Mouse (Mus musculus) brain, embryonic 14.5 days (tissue): ENCODE measurements around the gene Cilp. TPM values are rescaled to one million over a fixed set of nuclear protein-coding genes. Genes with fewer than 3 reads are reported as not detected.

Experiments
- DNase-seq: peaks from one replicate; pipeline ENCODE4 v3.0.0-alpha.2; 2011; ENCODE audit warnings: low read depth
- CTCF ChIP-seq: fragments of 200-500 bp; IDR thresholded peaks from 2 replicates; pipeline ENCODE4 v1.5.1; 2012; ENCODE audit warnings: inconsistent platforms, mild to moderate bottlenecking, moderate library complexity, borderline replicate concordance; ENCODE audit not compliant: insufficient read depth, insufficient read length; ENCODE audit errors: extremely low read depth
- POLR2A ChIP-seq: fragments of 200-500 bp; IDR thresholded peaks from 2 replicates; pipeline ENCODE4 v1.6.1; 2012; ENCODE audit warnings: mild to moderate bottlenecking, inconsistent platforms, borderline replicate concordance; ENCODE audit not compliant: poor library complexity, insufficient read depth, insufficient read length, severe bottlenecking; ENCODE audit errors: extremely low read depth
- polyA plus RNA-seq: library from polyadenylated mRNA; depleted of rRNA; stranded (reverse); fragments of >200 nt; gene quantifications from 2 replicates; pipeline ENCODE4 v1.2.3, GENCODE M21; 2012; rRNA removed

Gene Cilp
- polyA plus RNA-seq, result 0.18 and 0.31 TPM in 2 replicates

DNA sequence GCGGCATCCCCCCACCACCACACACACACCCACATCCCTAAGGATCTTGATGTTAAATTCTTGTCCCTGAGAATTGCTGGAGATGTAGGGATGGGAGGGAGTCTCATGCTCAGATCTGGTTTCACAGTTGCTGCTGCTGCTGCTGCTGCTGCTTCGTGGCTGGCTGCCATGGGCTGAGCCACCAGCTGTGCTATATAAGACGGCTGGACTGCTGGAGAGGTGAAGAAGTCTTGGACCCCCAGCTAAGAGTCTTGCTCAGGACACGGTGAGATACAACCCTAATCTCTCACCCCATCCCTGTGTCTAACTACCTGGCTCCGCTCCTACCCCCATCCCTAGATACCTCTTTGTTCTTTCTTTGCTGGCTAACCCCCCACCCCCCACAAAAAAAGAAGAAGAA is at the start of gene Cilp:
Gene Cilp, plus strand, starts transcription at position 222 of the 400 bp plus-strand sequence.
- peak; percentile 52 for DNase-seq

DNA sequence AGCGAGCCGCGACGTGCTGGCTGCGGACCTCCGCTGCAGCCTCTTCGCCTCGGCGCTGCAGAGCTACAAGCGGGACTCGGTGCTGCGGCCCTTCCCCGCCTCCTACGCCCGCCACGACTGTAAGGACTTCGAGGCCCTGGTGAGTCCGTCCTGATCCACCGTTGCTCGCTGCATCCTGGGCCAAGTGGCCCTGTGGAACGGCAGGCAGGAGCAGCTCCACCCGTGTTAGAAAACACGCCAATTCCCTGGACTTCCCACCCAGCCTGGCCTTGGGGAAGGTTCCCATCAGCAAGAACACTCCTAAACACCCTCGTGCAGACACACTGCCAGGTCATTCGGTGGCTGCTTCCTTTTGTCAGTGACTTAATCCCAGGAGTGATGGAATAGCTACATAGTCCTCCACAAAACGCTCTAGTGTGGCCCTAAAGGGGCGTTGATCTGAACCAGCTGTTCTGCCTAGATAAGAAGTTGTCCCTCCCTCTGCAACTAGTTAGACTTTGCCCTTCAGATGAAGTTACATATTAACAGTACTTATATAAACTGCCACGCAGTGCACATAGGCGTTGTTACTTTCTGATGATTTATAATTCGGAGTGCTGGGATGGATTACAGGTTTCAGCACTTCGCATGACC is 49.4 kb upstream of the Cilp start:
- TF ChIP-seq CTCF (no peak), POLR2A (no peak)
- no peak for DNase-seq

More for the DNA sequence above, at the start of gene Cilp:
- TF ChIP-seq POLR2A (no peak), CTCF (no peak)

DNA sequence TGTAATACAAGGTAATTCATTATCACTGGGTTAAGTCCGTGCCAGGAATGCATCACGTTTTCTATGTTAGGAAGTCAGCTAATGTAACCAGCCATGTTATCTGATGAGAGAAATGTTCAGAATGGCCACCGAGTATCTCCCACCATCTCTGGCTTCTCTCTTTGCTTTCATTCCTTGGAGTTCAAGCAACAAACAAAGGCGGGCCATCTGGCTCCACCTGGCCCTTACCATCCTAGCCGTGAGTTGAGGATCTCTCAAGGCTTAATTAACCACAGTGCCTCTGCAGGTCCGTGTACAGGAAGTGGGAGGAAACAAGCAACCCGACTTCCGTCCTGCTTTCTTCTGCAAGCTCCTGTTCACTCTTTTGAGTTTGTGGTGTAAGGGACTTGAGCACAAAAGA is 48.0 kb upstream of the Cilp start:
- TF ChIP-seq CTCF (no peak), POLR2A (no peak)

DNA sequence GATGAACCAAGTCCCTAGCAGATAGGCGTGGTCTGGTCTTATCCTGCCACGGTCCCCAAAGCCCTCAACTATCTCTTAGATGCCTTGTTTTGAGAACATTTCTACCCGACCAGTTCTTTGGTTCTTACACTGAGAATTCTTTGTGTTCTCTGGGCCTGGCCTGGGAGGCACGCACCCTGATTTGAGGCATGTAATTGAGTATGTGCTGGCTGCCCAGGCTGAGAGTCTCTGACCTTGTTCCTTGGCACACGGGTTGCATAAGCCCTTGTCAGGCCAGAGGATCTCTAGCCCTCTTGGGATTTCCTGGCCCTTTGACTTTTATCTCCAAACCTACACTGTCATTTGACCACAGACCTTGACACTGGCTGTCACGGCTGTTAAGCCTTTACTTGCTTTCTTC is 47.3 kb upstream of the Cilp start:
- TF ChIP-seq CTCF (no peak), POLR2A (no peak)
- DNase-seq, result no peak

More for the DNA sequence above, 48.0 kb upstream of the Cilp start:
- DNase-seq, result no peak

DNA sequence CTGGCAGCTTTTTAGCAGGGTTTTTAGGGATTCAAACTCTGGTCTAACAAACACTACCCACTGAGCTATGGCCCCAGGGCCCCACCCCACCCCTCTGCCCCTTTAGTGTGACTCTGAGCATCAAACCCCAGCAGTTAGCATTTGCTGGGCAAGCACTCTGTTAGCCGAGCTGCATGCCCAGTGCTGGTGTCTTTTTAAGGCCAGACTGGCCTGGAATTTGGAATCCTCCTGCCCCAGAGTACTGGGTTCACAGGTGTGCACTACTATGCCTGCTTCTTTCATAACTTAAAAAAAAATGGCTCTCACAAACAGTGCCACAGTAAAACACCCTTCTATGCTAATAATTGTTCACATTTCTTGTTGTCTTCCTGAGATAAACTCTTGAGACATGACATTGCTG is 46.1 kb upstream of the Cilp start:
- TF ChIP-seq CTCF (no peak), POLR2A (no peak)
- no peak for DNase-seq

DNA sequence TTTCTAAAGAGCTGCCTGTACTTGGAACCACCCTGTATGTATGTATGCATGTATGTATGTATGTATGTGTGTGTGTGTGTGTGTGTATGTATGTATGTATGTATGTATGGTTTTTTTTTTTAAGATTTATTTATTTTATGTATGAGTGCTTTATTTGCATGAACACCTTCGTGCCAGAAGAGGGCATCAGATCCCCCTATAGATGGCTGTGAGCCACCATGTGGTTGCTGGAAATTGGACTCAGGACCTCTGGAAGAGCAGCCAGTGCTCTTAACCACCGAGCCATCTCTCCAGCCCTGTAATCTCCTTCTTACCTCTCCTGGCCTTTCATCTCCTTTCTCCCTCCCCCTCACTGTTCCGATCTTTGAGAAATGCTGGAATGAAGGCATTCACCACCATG is 44.6 kb upstream of the Cilp start:
- peak; percentile 18; the same call in 1 of the 2 replicates for TF ChIP-seq CTCF
- DNase-seq, result peak; percentile 17

DNA sequence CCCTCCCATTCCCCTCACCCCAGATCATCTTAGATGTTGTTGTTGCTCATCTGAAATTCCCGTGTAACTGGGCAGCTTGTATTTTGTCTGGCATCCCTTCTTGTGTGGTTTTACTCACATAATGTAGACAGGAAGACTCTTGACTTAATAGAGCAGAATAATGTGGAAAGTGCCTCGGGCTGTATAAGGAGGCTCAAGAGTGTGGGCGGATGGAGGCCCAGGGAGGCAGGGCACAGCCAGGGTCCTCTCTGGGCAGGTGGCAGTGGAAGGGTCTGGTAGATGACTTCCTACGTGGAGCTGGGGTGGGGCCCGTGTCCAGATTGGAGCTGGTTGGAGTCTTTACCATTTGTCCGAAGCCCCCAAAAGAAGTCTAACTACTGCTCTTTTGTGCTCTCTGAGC is 41.1 kb upstream of the Cilp start:
- TF ChIP-seq POLR2A (no peak), CTCF (no peak)
- no peak for DNase-seq

DNA sequence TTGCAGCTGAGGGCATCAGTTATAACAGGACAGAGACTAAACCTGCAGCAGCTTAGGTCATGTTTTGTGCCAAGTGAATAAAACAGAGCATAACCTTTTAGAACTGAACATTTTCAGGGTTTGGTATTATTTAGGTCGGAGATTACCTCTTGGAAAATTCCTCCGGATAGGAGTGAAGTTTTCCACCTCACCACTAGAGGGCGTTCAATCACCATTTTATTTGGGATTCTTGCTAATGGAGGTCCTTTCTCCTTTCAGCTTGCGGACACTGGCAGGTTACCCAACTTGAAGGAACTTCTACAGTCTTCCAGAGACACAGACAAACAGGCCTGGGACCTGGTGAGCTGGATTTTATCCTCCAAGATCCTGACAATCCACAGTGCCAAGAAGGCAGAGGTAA is 39.2 kb upstream of the Cilp start:
- TF ChIP-seq POLR2A (no peak), CTCF (peak; percentile 58; the same call in 1 of the 2 replicates)

DNA sequence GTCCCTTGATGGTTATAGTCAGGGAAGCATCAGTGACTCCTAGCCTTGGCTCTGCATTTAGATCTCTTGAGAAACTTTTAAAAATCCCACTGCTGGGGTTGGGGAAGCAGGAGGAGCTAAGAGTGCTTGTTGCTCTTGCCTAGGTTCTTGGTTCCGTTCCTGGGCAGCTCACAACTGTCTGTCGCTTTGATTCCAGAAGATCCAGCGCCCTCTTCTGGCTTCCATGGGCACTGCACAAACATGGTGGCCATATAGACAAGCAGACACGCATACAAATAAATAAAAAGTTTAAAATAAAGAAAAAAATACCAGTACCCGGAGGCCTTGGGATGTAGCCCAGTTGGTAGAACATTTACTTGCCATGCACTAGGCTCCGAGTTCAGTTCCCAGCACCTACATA is 34.7 kb upstream of the Cilp start:
- no peak for DNase-seq
- peak; percentile 19; the same call in 1 of the 2 replicates for TF ChIP-seq CTCF
- TF ChIP-seq POLR2A, result no peak

More for the DNA sequence above, 39.2 kb upstream of the Cilp start:
- DNase-seq, result peak; percentile 58

DNA sequence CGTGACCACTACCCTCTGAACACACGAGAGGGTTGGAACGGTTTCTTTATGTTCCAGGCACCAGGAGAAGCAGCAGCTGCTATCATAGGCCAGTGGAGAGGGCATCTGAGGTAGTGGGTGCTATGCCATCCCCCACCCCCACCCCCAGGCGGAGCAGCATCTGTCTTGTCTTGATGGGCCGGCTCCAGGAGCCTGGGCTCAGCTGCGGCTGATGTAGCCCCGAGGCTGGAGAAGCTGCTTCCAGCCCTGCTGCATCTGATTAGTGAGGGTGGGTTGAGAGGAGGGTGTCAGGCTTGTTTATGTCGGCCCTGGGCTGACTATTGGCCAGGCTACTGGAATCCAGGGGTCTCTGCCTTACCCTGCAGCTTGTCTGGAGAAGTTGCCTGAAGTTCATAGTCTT is 33.7 kb upstream of the Cilp start:
- no peak for TF ChIP-seq CTCF
- TF ChIP-seq POLR2A, result no peak
- DNase-seq, result peak; percentile 58

DNA sequence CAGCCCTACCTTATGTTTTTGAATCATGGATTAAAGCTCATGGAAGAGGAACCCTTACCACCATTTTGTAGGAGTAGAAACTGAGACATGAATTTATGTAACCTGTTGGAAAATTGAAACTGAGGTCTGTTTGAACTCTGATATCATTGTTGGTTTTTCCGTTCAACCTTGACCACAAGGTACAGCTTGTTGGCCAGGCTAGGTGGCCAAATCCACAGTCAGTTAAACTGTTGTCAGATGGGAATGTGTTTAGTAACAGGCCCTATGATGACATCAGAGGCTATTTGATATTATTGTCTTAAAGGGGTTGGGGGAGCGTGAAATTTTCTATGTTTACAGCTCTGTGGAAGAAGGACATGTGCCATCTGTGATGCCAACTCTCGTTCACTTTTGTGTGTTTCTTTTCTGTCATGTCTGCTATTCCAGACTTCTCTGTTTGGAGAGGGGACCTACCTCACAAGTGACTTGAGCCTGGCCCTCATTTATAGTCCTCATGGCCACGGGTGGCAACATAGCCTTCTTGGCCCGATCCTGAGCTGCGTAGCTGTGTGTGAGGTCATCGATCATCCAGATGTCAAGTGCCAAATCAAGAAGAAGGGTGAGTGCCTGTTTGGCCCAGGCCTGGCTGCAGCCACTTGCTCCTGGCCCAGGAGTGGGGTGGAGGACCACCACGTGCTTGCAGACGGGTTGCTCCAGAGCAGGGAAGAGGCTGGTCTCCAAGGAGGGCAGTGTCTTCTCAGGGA is 31.6 kb upstream of the Cilp start:
- DNase-seq, result no peak
- TF ChIP-seq POLR2A (no peak), CTCF (no peak)

DNA sequence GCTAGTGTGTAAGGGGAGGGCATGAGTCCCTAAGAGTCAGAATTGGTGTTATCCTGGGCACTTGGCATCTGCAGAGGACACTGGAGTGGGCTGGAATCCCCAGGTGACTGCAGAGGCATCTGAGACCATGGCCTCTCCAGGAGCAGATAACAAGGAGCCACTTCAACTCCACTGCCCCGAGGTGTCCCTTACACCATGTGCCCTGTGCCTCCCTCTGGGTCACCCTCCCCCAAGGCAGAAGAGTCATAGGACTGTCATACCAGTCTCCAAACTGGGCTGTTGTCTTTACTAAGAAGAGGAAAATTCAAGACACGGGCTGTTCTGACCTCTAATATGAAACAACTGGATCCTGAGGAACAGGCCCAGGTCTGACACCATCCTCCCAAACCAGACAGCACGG is 30.2 kb upstream of the Cilp start:
- TF ChIP-seq CTCF, result no peak
- TF ChIP-seq POLR2A, result no peak
- DNase-seq, result no peak

DNA sequence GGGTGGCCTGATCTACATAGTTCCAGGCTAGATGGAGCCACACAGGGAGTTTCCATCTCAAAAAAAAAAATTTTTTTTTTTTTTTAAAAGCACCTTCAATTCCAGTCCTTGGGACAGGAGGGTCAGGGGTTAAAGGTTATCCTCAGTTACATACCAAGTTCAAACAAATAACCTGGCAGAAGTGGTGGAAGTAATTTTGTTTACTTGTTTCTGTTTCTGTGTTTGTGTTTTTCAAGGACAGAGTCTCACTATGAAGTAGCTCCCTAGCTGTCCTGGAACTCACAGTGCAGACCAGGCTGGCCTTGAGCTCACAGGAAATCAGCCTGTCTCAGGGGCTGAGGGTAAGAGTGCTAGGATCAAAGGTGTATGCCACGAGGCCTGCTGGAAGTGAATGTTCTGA is 29.4 kb upstream of the Cilp start:
- TF ChIP-seq CTCF (no peak), POLR2A (no peak)

More for the DNA sequence above, 29.4 kb upstream of the Cilp start:
- no peak for DNase-seq
